9 mouse cellular contexts compared by ENCODE assay signal in genomic region chr7:31085171-31085570, GRCm38 (mm10). TPM values are rescaled to one million over a fixed set of nuclear protein-coding genes. Genes with fewer than 3 reads are reported as not detected.
DNase-seq lines count a peak whose midpoint lies in the region; ATAC-seq and TF ChIP-seq lines count a peak whose summit lies in the region.
"Had no signal": no experiment of that assay in that cellular context is flagged by ENCODE, and none has a peak within 500 bp of the region (broad histone marks: within the 10 kb centered on the region; RNA-seq: fewer than 3 reads in every experiment).

No protein-coding gene starts in this region.

- H3K4me3 ChIP-seq in hindbrain, embryonic 10.5 days = no peak overlapping the region
- H3K4me3 ChIP-seq in hindbrain, embryonic 13.5 days = no peak overlapping the region
- no peak overlapping the region for H3K4me3 ChIP-seq in ES-Bruce4 (ENCODE audit: low read depth, low read length)
- no peak overlapping the region for H3K4me3 ChIP-seq in embryonic facial prominence, embryonic 12.5 days

- no peak for TF ChIP-seq POLR2A in ES-Bruce4 (IDR thresholded peaks at IDR 0.05; ENCODE audit: insufficient read depth, low read length)

- no peak for TF ChIP-seq CTCF in ES-Bruce4 (IDR thresholded peaks at IDR 0.05; ENCODE audit: low read depth, low read length)

- H3K9ac ChIP-seq in hindbrain, embryonic 13.5 days = no peak overlapping the region
- no peak overlapping the region for H3K9ac ChIP-seq in ES-Bruce4 (ENCODE audit: low read depth, poor library complexity, severe bottlenecking)
- no peak overlapping the region for H3K9ac ChIP-seq in embryonic facial prominence, embryonic 12.5 days

- no peaks in the 10 kb centered on the region for H3K27me3 ChIP-seq in hindbrain, embryonic 10.5 days (ENCODE audit: insufficient read depth, poor library complexity, severe bottlenecking)
- H3K27me3 ChIP-seq in hindbrain, embryonic 13.5 days = no peaks in the 10 kb centered on the region
- no peaks in the 10 kb centered on the region for H3K27me3 ChIP-seq in ES-Bruce4 (ENCODE audit: control insufficient read depth, insufficient read depth, low read length, poor library complexity, severe bottlenecking)
- H3K27me3 ChIP-seq in embryonic facial prominence, embryonic 12.5 days = no peaks in the 10 kb centered on the region

- DNase-seq in hindbrain, embryonic 10.5 days (ENCODE audit: low spot score) = peak; percentile 52
- peak; percentile 58 for DNase-seq in kidney, postnatal 10 days
- peak; percentile 70 for DNase-seq in lung, postnatal 36 days
- DNase-seq in cerebellum, postnatal 36 days = no peak

- peaks cover 7% of the 10 kb centered on the region; the same call in 1 of the 2 replicates for H3K9me3 ChIP-seq in hindbrain, embryonic 10.5 days
- no peaks in the 10 kb centered on the region; the same call in 1 of the 2 replicates for H3K9me3 ChIP-seq in hindbrain, embryonic 13.5 days
- H3K9me3 ChIP-seq in ES-Bruce4 (replicated peaks; ENCODE audit: control insufficient read depth, insufficient read depth, low read length, poor library complexity, severe bottlenecking) = 0 out of 2 replicates have a peak, but pooled peaks cover 3% of the 10 kb centered on the region
- no peaks in the 10 kb centered on the region for H3K9me3 ChIP-seq in embryonic facial prominence, embryonic 12.5 days

- H3K4me2 ChIP-seq in hindbrain, embryonic 13.5 days = no peak overlapping the region
- H3K4me2 ChIP-seq in embryonic facial prominence, embryonic 12.5 days (replicated peaks) = no peak overlapping the region

- TF ChIP-seq EP300 in ES-Bruce4 (IDR thresholded peaks at IDR 0.05; ENCODE audit: insufficient read depth, low read depth, low read length) = 0 out of 2 replicates have a peak, but pooled peaks have one; percentile 42

- no peaks in the 10 kb centered on the region for H3K36me3 ChIP-seq in hindbrain, embryonic 10.5 days
- H3K36me3 ChIP-seq in hindbrain, embryonic 13.5 days = no peaks in the 10 kb centered on the region
- H3K36me3 ChIP-seq in ES-Bruce4 (ENCODE audit: control insufficient read depth, insufficient read depth, low read length, poor library complexity, severe bottlenecking) = no peaks in the 10 kb centered on the region
- H3K36me3 ChIP-seq in embryonic facial prominence, embryonic 12.5 days = no peaks in the 10 kb centered on the region

- 25% methylated on average over 3 of the region's 3 CpGs for WGBS in hindbrain, embryonic 10.5 days
- 12% methylated on average over 3 of the region's 3 CpGs for WGBS in hindbrain, embryonic 13.5 days
- WGBS in embryonic facial prominence, embryonic 12.5 days = 21% methylated on average over 3 of the region's 3 CpGs

- peak overlapping the region; percentile 81 for H3K27ac ChIP-seq in hindbrain, embryonic 10.5 days
- H3K27ac ChIP-seq in hindbrain, embryonic 13.5 days = no peak overlapping the region; the same call in 1 of the 2 replicates
- H3K27ac ChIP-seq in ES-Bruce4 (ENCODE audit: insufficient read depth, low read length) = peak overlapping the region; percentile 22; the same call in 1 of the 2 replicates
- peak overlapping the region; percentile 72 for H3K27ac ChIP-seq in embryonic facial prominence, embryonic 12.5 days
- H3K27ac ChIP-seq: kidney, postnatal 0 days had no signal

- no peak for ATAC-seq in hindbrain, embryonic 13.5 days (ENCODE audit: low FRiP score)
- no peak for ATAC-seq in embryonic facial prominence, embryonic 12.5 days (ENCODE audit: insufficient number of reproducible peaks, insufficient read depth, low FRiP score, low TSS enrichment)
- ATAC-seq in erythroblast, adult 5-6 weeks (replicated peaks; ENCODE audit: low FRiP score, poor library complexity, severe bottlenecking) = no peak

- H3K4me1 ChIP-seq in hindbrain, embryonic 10.5 days (replicated peaks) = peaks cover 36% of the 10 kb centered on the region
- H3K4me1 ChIP-seq in hindbrain, embryonic 13.5 days (replicated peaks) = peaks cover 22% of the 10 kb centered on the region
- H3K4me1 ChIP-seq in ES-Bruce4 (ENCODE audit: control insufficient read depth, insufficient read depth, low read length) = no peaks in the 10 kb centered on the region
- H3K4me1 ChIP-seq in embryonic facial prominence, embryonic 12.5 days = peaks cover 26% of the 10 kb centered on the region; the same call in 1 of the 2 replicates

RNA-seq across cellular contexts. Expression of gene Fxyd3, which starts 8.7 kb away (rescaled TPM):
- 7.9 and 10.8 TPM in 2 replicates for polyA plus RNA-seq in hindbrain, embryonic 10.5 days (2016; fragmentation: Nextera tagmentation; extraction: Ambion mirVana)
- polyA plus RNA-seq in hindbrain, embryonic 13.5 days (2015; fragmentation: Nextera tagmentation; extraction: Ambion mirVana) = 0.79 and 1.3 TPM in 2 replicates
- 1.9 TPM in 1 of 2 replicates, not detected in the other for polyA plus RNA-seq in ES-Bruce4 (2011; ENCODE audit: insufficient read depth, insufficient read length, low read depth, missing spikeins)
- 16.6 and 19.2 TPM in 2 replicates for polyA plus RNA-seq in embryonic facial prominence, embryonic 12.5 days (2016; fragmentation: Nextera tagmentation; extraction: Ambion mirVana)
- total RNA-seq in erythroblast, adult 5-6 weeks (2015; ENCODE audit: low replicate concordance) = not detected in 2 replicates
- not detected in 2 replicates for total RNA-seq in erythroblast, adult 5-6 weeks (2017; ENCODE audit: low replicate concordance)

RNA-seq across cellular contexts. Expression of gene Lgi4, which starts 26.0 kb away (rescaled TPM):
- 2.3 and 6.3 TPM in 2 replicates for polyA plus RNA-seq in hindbrain, embryonic 10.5 days (2016; fragmentation: Nextera tagmentation; extraction: Ambion mirVana)
- polyA plus RNA-seq in hindbrain, embryonic 13.5 days (2015; fragmentation: Nextera tagmentation; extraction: Ambion mirVana) = 1.1 and 1.6 TPM in 2 replicates
- 0.88 TPM in 1 of 2 replicates, not detected in the other for polyA plus RNA-seq in ES-Bruce4 (2011; ENCODE audit: insufficient read depth, insufficient read length, low read depth, missing spikeins)
- 1.5 and 2.0 TPM in 2 replicates for polyA plus RNA-seq in embryonic facial prominence, embryonic 12.5 days (2016; fragmentation: Nextera tagmentation; extraction: Ambion mirVana)
- not detected in 2 replicates for total RNA-seq in erythroblast, adult 5-6 weeks (2015; ENCODE audit: low replicate concordance)
- not detected in 2 replicates for total RNA-seq in erythroblast, adult 5-6 weeks (2017; ENCODE audit: low replicate concordance)

RNA-seq across cellular contexts. Expression of gene Fxyd1, which starts 28.2 kb away (rescaled TPM):
- polyA plus RNA-seq in hindbrain, embryonic 10.5 days (2016; fragmentation: Nextera tagmentation; extraction: Ambion mirVana) = 14.0 and 17.1 TPM in 2 replicates
- 27.3 and 30.6 TPM in 2 replicates for polyA plus RNA-seq in hindbrain, embryonic 13.5 days (2015; fragmentation: Nextera tagmentation; extraction: Ambion mirVana)
- polyA plus RNA-seq in ES-Bruce4 (2011; ENCODE audit: insufficient read depth, insufficient read length, low read depth, missing spikeins) = 2.1 TPM in 2 replicates
- 24.2 and 31.1 TPM in 2 replicates for polyA plus RNA-seq in embryonic facial prominence, embryonic 12.5 days (2016; fragmentation: Nextera tagmentation; extraction: Ambion mirVana)
- total RNA-seq in erythroblast, adult 5-6 weeks (2015; ENCODE audit: low replicate concordance) = not detected in 2 replicates
- total RNA-seq in erythroblast, adult 5-6 weeks (2017; ENCODE audit: low replicate concordance) = not detected in 2 replicates

RNA-seq across cellular contexts. Expression of gene Hpn, which starts 29.9 kb away (rescaled TPM):
- 3.0 and 4.5 TPM in 2 replicates for polyA plus RNA-seq in hindbrain, embryonic 10.5 days (2016; fragmentation: Nextera tagmentation; extraction: Ambion mirVana)
- polyA plus RNA-seq in hindbrain, embryonic 13.5 days (2015; fragmentation: Nextera tagmentation; extraction: Ambion mirVana) = 0.65 and 0.78 TPM in 2 replicates
- polyA plus RNA-seq in ES-Bruce4 (2011; ENCODE audit: insufficient read depth, insufficient read length, low read depth, missing spikeins) = 27.6 and 28.7 TPM in 2 replicates
- polyA plus RNA-seq in embryonic facial prominence, embryonic 12.5 days (2016; fragmentation: Nextera tagmentation; extraction: Ambion mirVana) = 3.7 and 4.2 TPM in 2 replicates
- total RNA-seq in erythroblast, adult 5-6 weeks (2015; ENCODE audit: low replicate concordance) = 4.0 and 10.0 TPM in 2 replicates
- 0.77 and 6.7 TPM in 2 replicates for total RNA-seq in erythroblast, adult 5-6 weeks (2017; ENCODE audit: low replicate concordance)

RNA-seq across cellular contexts. Expression of gene Fxyd7, which starts 33.9 kb away (rescaled TPM):
- 1.4 and 7.6 TPM in 2 replicates for polyA plus RNA-seq in hindbrain, embryonic 10.5 days (2016; fragmentation: Nextera tagmentation; extraction: Ambion mirVana)
- 108 and 116 TPM in 2 replicates for polyA plus RNA-seq in hindbrain, embryonic 13.5 days (2015; fragmentation: Nextera tagmentation; extraction: Ambion mirVana)
- not detected in 2 replicates for polyA plus RNA-seq in ES-Bruce4 (2011; ENCODE audit: insufficient read depth, insufficient read length, low read depth, missing spikeins)
- polyA plus RNA-seq in embryonic facial prominence, embryonic 12.5 days (2016; fragmentation: Nextera tagmentation; extraction: Ambion mirVana) = 26.0 and 36.0 TPM in 2 replicates
- not detected in 2 replicates for total RNA-seq in erythroblast, adult 5-6 weeks (2015; ENCODE audit: low replicate concordance)
- not detected in 2 replicates for total RNA-seq in erythroblast, adult 5-6 weeks (2017; ENCODE audit: low replicate concordance)

Comparison
In these comparisons a context has a peak if more than half of its experiments do, and no peak if none do; other contexts are left out.
1. DNase-seq: peak in hindbrain, embryonic 10.5 days (single experiment), kidney, postnatal 10 days (single experiment) and lung, postnatal 36 days (single experiment); none in cerebellum, postnatal 36 days (0 of 2).